Mouse (Mus musculus): ENCODE measurements at regions not wholly inside any gene's neighbourhood (a gene's known extent, or its start where the extent isn't known, plus 50 kb on each side); places are given as distances from the start of the nearest gene placed in this dataset.

- Histone ChIP-seq H3K4me1 (peaks cover 7% of the 10 kb centered on the region), H3K27me3 (ENCODE audit: poor library complexity, severe bottlenecking) (0 out of 2 replicates have a peak, but pooled peaks cover 3% of the 10 kb centered on the region), H3K27ac (no peak overlapping the region), H3K4me3 (no peak overlapping the region), H3K9me3 (0 out of 2 replicates have a peak, but pooled peaks cover 3% of the 10 kb centered on the region), H3K36me3 (replicated peaks) (no peaks in the 10 kb centered on the region)
- no peak for DNase-seq (ENCODE audit: extremely low spot score, low spot score)
- WGBS: 94% methylated on average over 2 of the region's 2 CpGs
Measured at GRCm38 (mm10) chr13:47537156-47537555, 414.7 kb downstream of the Rnf144b start.

- no peak overlapping the region for H3K4me3 ChIP-seq
- no peaks in the 10 kb centered on the region for H3K27me3 ChIP-seq (ENCODE audit: poor library complexity, severe bottlenecking)
- 46% methylated on average over 6 of the region's 6 CpGs for WGBS
- DNase-seq (ENCODE audit: extremely low spot score, low spot score): no peak
- peaks cover 16% of the 10 kb centered on the region for H3K4me1 ChIP-seq
- H3K27ac ChIP-seq: peak overlapping the region; percentile 58
- H3K36me3 ChIP-seq (replicated peaks): no peaks in the 10 kb centered on the region
- H3K9me3 ChIP-seq: no peaks in the 10 kb centered on the region
Measured at GRCm38 (mm10) chr13:47549626-47550025, 427.2 kb downstream of the Rnf144b start.

- Histone ChIP-seq H3K27me3 (ENCODE audit: poor library complexity, severe bottlenecking) (no peaks in the 10 kb centered on the region), H3K36me3 (replicated peaks) (no peaks in the 10 kb centered on the region), H3K9me3 (no peaks in the 10 kb centered on the region), H3K27ac (no peak overlapping the region), H3K4me3 (no peak overlapping the region), H3K4me1 (peaks cover 16% of the 10 kb centered on the region)
- 91% methylated on average over 3 of the region's 3 CpGs for WGBS
- no peak for DNase-seq (ENCODE audit: extremely low spot score, low spot score)
Measured at GRCm38 (mm10) chr13:47552251-47552650, 429.8 kb downstream of the Rnf144b start.

GRCm38 (mm10) chr13:47554198-47554597 is 431.7 kb downstream of the Rnf144b start:
- WGBS: 83% methylated on average over 1 of the region's 1 CpGs
- Histone ChIP-seq H3K27ac (no peak overlapping the region), H3K9me3 (no peaks in the 10 kb centered on the region), H3K4me3 (no peak overlapping the region), H3K4me1 (peaks cover 14% of the 10 kb centered on the region), H3K27me3 (ENCODE audit: poor library complexity, severe bottlenecking) (no peaks in the 10 kb centered on the region), H3K36me3 (replicated peaks) (no peaks in the 10 kb centered on the region)
- no peak for DNase-seq (ENCODE audit: extremely low spot score, low spot score)

- Histone ChIP-seq H3K27ac (no peak overlapping the region), H3K27me3 (ENCODE audit: poor library complexity, severe bottlenecking) (no peaks in the 10 kb centered on the region), H3K9me3 (no peaks in the 10 kb centered on the region), H3K4me3 (no peak overlapping the region), H3K4me1 (no peaks in the 10 kb centered on the region), H3K36me3 (replicated peaks) (no peaks in the 10 kb centered on the region)
- DNase-seq (ENCODE audit: extremely low spot score, low spot score): no peak
- WGBS: 94% methylated on average over 7 of the region's 7 CpGs
Measured at GRCm38 (mm10) chr13:47557196-47557974, 434.9 kb downstream of the Rnf144b start.

DNA sequence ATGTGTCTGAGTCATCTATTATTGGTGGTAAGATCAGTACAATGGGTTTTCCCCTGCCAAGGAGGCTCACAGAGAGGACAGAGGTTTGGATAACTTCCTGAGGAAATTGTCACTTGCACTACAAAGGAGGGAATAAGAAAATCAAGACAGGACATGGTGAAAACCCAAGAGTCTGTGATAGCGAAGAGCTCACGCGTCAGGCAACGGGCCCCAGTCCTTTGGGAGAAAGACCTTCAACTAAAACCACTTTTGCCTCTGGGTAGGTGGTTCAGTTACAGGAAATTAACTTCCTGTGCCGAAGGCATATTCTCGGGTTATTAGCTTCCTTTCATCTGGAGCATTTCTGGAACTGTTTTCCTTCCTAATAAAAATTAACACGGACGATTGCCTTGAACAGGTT is 440.4 kb downstream of the Rnf144b start:
- WGBS: 74% methylated on average over 8 of the region's 8 CpGs
- Histone ChIP-seq H3K36me3 (replicated peaks) (no peaks in the 10 kb centered on the region), H3K9me3 (no peaks in the 10 kb centered on the region), H3K4me3 (no peak overlapping the region), H3K27ac (no peak overlapping the region), H3K4me1 (no peaks in the 10 kb centered on the region), H3K27me3 (ENCODE audit: poor library complexity, severe bottlenecking) (no peaks in the 10 kb centered on the region)
- no peak for DNase-seq (ENCODE audit: extremely low spot score, low spot score)

GRCm38 (mm10) chr13:47576516-47576915 is 454.1 kb downstream of the Rnf144b start:
- no peak overlapping the region for H3K27ac ChIP-seq
- no peaks in the 10 kb centered on the region for H3K36me3 ChIP-seq (replicated peaks)
- DNase-seq (ENCODE audit: extremely low spot score, low spot score): no peak
- H3K4me1 ChIP-seq: no peaks in the 10 kb centered on the region
- WGBS: 67% methylated on average over 3 of the region's 3 CpGs
- H3K27me3 ChIP-seq (ENCODE audit: poor library complexity, severe bottlenecking): no peaks in the 10 kb centered on the region
- H3K4me3 ChIP-seq: no peak overlapping the region
- H3K9me3 ChIP-seq: no peaks in the 10 kb centered on the region

GRCm38 (mm10) chr13:47580144-47580543 is 457.7 kb downstream of the Rnf144b start:
- WGBS: 83% methylated on average over 5 of the region's 5 CpGs
- H3K36me3 ChIP-seq (replicated peaks): no peaks in the 10 kb centered on the region
- H3K4me1 ChIP-seq: 0 out of 2 replicates have a peak, but pooled peaks cover 4% of the 10 kb centered on the region
- H3K4me3 ChIP-seq: no peak overlapping the region
- no peak for DNase-seq (ENCODE audit: extremely low spot score, low spot score)
- H3K9me3 ChIP-seq: no peaks in the 10 kb centered on the region
- no peaks in the 10 kb centered on the region for H3K27me3 ChIP-seq (ENCODE audit: poor library complexity, severe bottlenecking)
- no peak overlapping the region for H3K27ac ChIP-seq

- no peaks in the 10 kb centered on the region for H3K9me3 ChIP-seq
- H3K27me3 ChIP-seq (ENCODE audit: poor library complexity, severe bottlenecking): no peaks in the 10 kb centered on the region
- H3K36me3 ChIP-seq (replicated peaks): no peaks in the 10 kb centered on the region
- DNase-seq (ENCODE audit: extremely low spot score, low spot score): no peak
- 94% methylated on average over 1 of the region's 1 CpGs for WGBS
- no peak overlapping the region for H3K27ac ChIP-seq
- no peak overlapping the region for H3K4me3 ChIP-seq
- H3K4me1 ChIP-seq: 0 out of 2 replicates have a peak, but pooled peaks cover 4% of the 10 kb centered on the region
Measured at GRCm38 (mm10) chr13:47585158-47585557, 462.7 kb downstream of the Rnf144b start.

DNA sequence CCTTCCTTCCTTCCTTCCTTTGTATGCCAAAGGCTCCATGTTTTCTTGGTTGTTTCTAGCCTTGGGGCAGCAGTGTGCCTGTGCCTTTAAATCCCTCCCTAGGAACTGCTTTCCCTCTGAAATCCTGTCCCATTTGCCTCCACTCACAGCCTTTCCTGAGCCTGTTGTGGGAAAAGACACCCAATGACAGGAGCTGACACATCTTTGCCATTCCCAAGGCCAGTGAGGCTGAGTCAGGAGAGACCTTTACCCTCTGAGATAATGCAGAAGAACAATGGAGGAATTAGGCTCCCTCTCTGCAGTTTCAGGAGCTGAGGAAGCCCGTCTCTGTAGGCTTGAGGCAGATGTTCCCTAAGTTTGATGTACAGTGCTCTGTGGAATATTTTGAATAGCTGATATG is 480.2 kb downstream of the Rnf144b start:
- WGBS: 28% methylated on average over 1 of the region's 1 CpGs
- Histone ChIP-seq H3K27ac (0 out of 2 replicates have a peak overlapping the region, but pooled peaks have one; percentile 11), H3K4me3 (no peak overlapping the region), H3K36me3 (replicated peaks) (no peaks in the 10 kb centered on the region), H3K9me3 (no peaks in the 10 kb centered on the region), H3K4me1 (peaks cover 19% of the 10 kb centered on the region), H3K27me3 (ENCODE audit: poor library complexity, severe bottlenecking) (no peaks in the 10 kb centered on the region)
- no peak for DNase-seq (ENCODE audit: extremely low spot score, low spot score)

- DNase-seq (ENCODE audit: extremely low spot score, low spot score): no peak
- H3K27ac ChIP-seq: no peak overlapping the region
- peaks cover 9% of the 10 kb centered on the region; the same call in 1 of the 2 replicates for H3K4me1 ChIP-seq
- 89% methylated on average over 4 of the region's 4 CpGs for WGBS
- no peaks in the 10 kb centered on the region for H3K36me3 ChIP-seq (replicated peaks)
- H3K9me3 ChIP-seq: no peaks in the 10 kb centered on the region
- no peak overlapping the region for H3K4me3 ChIP-seq
- no peaks in the 10 kb centered on the region for H3K27me3 ChIP-seq (ENCODE audit: poor library complexity, severe bottlenecking)
Measured at GRCm38 (mm10) chr13:47611439-47611838, 489.0 kb downstream of the Rnf144b start.

DNA sequence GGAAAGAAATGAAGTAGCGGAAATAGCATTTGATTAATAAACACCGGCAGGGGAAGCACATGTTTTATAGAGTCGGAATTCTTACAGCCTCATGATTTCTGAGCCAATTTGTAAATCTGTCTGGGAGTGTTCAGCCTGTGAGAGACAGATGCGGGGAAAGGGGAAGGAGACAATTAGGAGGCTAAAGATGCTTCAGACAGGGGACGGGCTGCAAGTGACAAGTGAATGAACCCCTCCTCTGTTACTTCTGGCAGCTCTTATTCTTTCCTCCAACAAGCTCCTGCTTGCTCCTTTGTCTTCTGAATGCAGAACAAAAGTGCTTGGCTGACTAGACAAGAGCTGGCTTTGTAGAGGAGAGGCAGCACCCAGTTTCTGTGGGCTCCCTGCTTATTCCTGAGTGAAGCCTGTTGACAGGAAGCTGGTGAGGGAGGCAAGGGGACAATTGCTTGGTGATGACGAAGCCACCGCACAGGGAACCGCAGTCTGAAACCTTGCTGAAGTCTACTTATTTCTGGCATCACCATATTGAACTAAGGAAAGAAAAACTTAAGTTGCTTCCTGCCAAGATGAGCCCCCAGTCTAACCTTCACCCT is 514.2 kb downstream of the Rnf144b start:
- H3K36me3 ChIP-seq (replicated peaks): no peaks in the 10 kb centered on the region
- H3K4me3 ChIP-seq: no peak overlapping the region
- 50% methylated on average over 8 of the region's 8 CpGs for WGBS
- peaks cover 23% of the 10 kb centered on the region for H3K4me1 ChIP-seq
- H3K9me3 ChIP-seq: no peaks in the 10 kb centered on the region
- no peak overlapping the region for H3K27ac ChIP-seq
- H3K27me3 ChIP-seq (ENCODE audit: poor library complexity, severe bottlenecking): no peaks in the 10 kb centered on the region
- DNase-seq (ENCODE audit: extremely low spot score, low spot score): no peak

DNA sequence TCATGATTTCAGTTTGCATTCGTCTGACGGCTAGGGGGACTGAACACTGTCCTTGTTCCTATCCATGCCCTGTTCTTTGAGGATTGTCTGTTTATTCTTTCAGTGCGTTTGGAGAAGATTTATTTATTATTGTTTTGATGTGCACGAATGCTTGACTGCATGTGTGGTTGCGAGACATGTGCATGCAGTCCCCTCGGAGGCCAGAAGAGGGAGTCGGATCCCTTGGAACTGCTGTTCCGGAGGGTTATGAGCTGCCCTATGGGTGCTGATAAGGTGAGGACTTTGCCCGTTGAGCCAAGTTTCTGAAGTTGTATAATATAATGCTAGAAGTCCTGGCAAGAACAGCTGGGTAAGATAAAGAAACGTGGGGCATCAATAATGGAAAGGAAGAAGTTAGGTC is 519.9 kb downstream of the Rnf144b start:
- 91% methylated on average over 10 of the region's 10 CpGs for WGBS
- H3K27ac ChIP-seq: no peak overlapping the region
- H3K27me3 ChIP-seq (ENCODE audit: poor library complexity, severe bottlenecking): peaks cover 16% of the 10 kb centered on the region
- no peaks in the 10 kb centered on the region for H3K36me3 ChIP-seq (replicated peaks)
- H3K4me1 ChIP-seq: peaks cover 11% of the 10 kb centered on the region
- DNase-seq (ENCODE audit: extremely low spot score, low spot score): no peak
- no peak overlapping the region for H3K4me3 ChIP-seq
- H3K9me3 ChIP-seq: no peaks in the 10 kb centered on the region
